In the genomic region with DNA sequence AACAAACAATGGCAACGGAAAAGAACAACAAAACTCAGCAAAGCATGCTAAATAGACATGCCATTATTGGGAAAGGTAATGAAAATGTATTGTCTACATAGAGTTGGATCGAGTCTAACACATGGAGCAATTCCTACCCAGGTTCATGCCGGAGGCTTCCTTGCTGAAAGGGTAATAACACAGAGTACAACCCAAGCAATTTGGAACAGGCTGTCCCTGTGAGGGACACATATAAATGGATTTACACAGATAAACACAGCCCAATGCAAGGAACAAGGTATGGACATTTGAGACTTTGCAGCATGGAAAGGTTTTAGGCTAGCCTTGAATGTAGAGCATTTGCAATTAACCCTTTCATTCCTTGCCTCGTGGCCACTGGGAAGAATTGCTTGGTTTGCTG, we compare ENCODE assay signal across 13 mouse cellular contexts.
DNase-seq lines count a peak whose midpoint lies in the region; ATAC-seq lines count a peak whose summit lies in the region.
"Had no signal": no experiment of that assay in that cellular context is flagged by ENCODE, and none has a peak within 500 bp of the region (broad histone marks: within the 10 kb centered on the region; RNA-seq: fewer than 3 reads in every experiment).

No protein-coding gene starts in this region.

- peak; percentile 45; the same call in 1 of the 2 replicates for ATAC-seq in hindbrain, embryonic 14.5 days (ENCODE audit: low FRiP score)
- ATAC-seq in neural tube, embryonic 13.5 days (ENCODE audit: low read depth) = peak; percentile 67
- ATAC-seq in monocyte, adult 5-6 weeks (replicated peaks; ENCODE audit: insufficient number of reproducible peaks, low FRiP score, low TSS enrichment, poor library complexity, severe bottlenecking) = no peak
- ATAC-seq: CD4-positive, CD25-positive, alpha-beta regulatory T cell, adult 4 months; intestine, embryonic 16.5 days had no signal

- 50% methylated on average over 4 of the region's 4 CpGs for WGBS in hindbrain, embryonic 14.5 days
- 54% methylated on average over 4 of the region's 4 CpGs for WGBS in neural tube, embryonic 13.5 days
- WGBS in limb, embryonic 10.5 days = 94% methylated on average over 4 of the region's 4 CpGs

- no peaks in the 10 kb centered on the region for H3K36me3 ChIP-seq in hindbrain, embryonic 14.5 days (replicated peaks; ENCODE audit: control insufficient read depth, insufficient read depth)
- no peaks in the 10 kb centered on the region for H3K36me3 ChIP-seq in neural tube, embryonic 13.5 days
- H3K36me3 ChIP-seq in limb, embryonic 10.5 days = no peaks in the 10 kb centered on the region
- H3K36me3 ChIP-seq: limb, embryonic 12.5 days had no signal

- peak overlapping the region; percentile 94 for H3K27ac ChIP-seq in hindbrain, embryonic 14.5 days
- peak overlapping the region; percentile 91 for H3K27ac ChIP-seq in neural tube, embryonic 13.5 days (replicated peaks)
- H3K27ac ChIP-seq in limb, embryonic 10.5 days = no peak overlapping the region
- H3K27ac ChIP-seq: limb, embryonic 12.5 days had no signal

- no peaks in the 10 kb centered on the region for H3K9me3 ChIP-seq in hindbrain, embryonic 14.5 days (ENCODE audit: control insufficient read depth, low read length)
- H3K9me3 ChIP-seq in neural tube, embryonic 13.5 days = no peaks in the 10 kb centered on the region
- no peaks in the 10 kb centered on the region for H3K9me3 ChIP-seq in limb, embryonic 10.5 days (replicated peaks)
- H3K9me3 ChIP-seq: limb, embryonic 12.5 days had no signal

- H3K4me2 ChIP-seq in hindbrain, embryonic 14.5 days (replicated peaks) = peak overlapping the region; percentile 31
- peak overlapping the region; percentile 34 for H3K4me2 ChIP-seq in neural tube, embryonic 13.5 days
- H3K4me2 ChIP-seq: limb, embryonic 12.5 days had no signal

- H3K9ac ChIP-seq in hindbrain, embryonic 14.5 days = peak overlapping the region; percentile 18; the same call in 1 of the 2 replicates
- H3K9ac ChIP-seq in neural tube, embryonic 13.5 days = peak overlapping the region; percentile 48; the same call in 1 of the 2 replicates
- H3K9ac ChIP-seq: limb, embryonic 12.5 days had no signal

- no peak overlapping the region for H3K4me3 ChIP-seq in hindbrain, embryonic 14.5 days (replicated peaks; ENCODE audit: low read length)
- H3K4me3 ChIP-seq in neural tube, embryonic 13.5 days = no peak overlapping the region
- no peak overlapping the region for H3K4me3 ChIP-seq in limb, embryonic 10.5 days
- H3K4me3 ChIP-seq: erythroblast, embryonic 14.5 days; limb, embryonic 12.5 days had no signal

- H3K27me3 ChIP-seq in hindbrain, embryonic 14.5 days (ENCODE audit: control insufficient read depth, insufficient read depth, low read length) = no peaks in the 10 kb centered on the region
- H3K27me3 ChIP-seq in neural tube, embryonic 13.5 days = no peaks in the 10 kb centered on the region
- H3K27me3 ChIP-seq in limb, embryonic 10.5 days (ENCODE audit: low read depth, poor library complexity, severe bottlenecking) = no peaks in the 10 kb centered on the region
- H3K27me3 ChIP-seq: limb, embryonic 12.5 days had no signal

- H3K4me1 ChIP-seq in hindbrain, embryonic 14.5 days (replicated peaks; ENCODE audit: control insufficient read depth, insufficient read depth, low read length) = peaks cover 19% of the 10 kb centered on the region
- H3K4me1 ChIP-seq in neural tube, embryonic 13.5 days (replicated peaks) = peaks cover 20% of the 10 kb centered on the region
- H3K4me1 ChIP-seq in limb, embryonic 10.5 days = no peaks in the 10 kb centered on the region
- H3K4me1 ChIP-seq: limb, embryonic 12.5 days had no signal

- peak; percentile 25 to 29 for DNase-seq in layer of hippocampus, postnatal 14 days (ENCODE audit: low spot score in 2 of 2)
- no peak for DNase-seq in layer of hippocampus, postnatal 36 days
- DNase-seq in cerebellum, postnatal 10 days = peak; percentile 10 to 33
- DNase-seq in hindbrain, embryonic 14.5 days (ENCODE audit: low spot score) = no peak
- no peak for DNase-seq in c-Kit-positive CD71-positive TER-119-positive erythroid progenitor cells, embryonic 14.5 days (ENCODE audit: low spot score)
- DNase-seq in limb, embryonic 10.5 days (ENCODE audit: low spot score) = no peak
- DNase-seq: lung, postnatal 36 days had no signal

Comparison
In these comparisons a context has a peak if more than half of its experiments do, and no peak if none do; other contexts are left out.
1. DNase-seq: peak in layer of hippocampus, postnatal 14 days (2 of 2) and cerebellum, postnatal 10 days (2 of 2); none in layer of hippocampus, postnatal 36 days (0 of 2), hindbrain, embryonic 14.5 days (single experiment), c-Kit-positive CD71-positive TER-119-positive erythroid progenitor cells, embryonic 14.5 days (single experiment) and limb, embryonic 10.5 days (single experiment).